Mouse (Mus musculus): ENCODE results near the gene Auts2.

- TF ChIP-seq CTCF (IDR thresholded peaks at IDR 0.05) (no peak), EP300 (IDR thresholded peaks at IDR 0.05; ENCODE audit: insufficient read depth, low read depth, low read length) (no peak)
These were observed 878.1 kb downstream of the Auts2 start for GRCm38 (mm10) chr5:131665068-131665467.

Data from heart, adult 2 months (tissue).